Mouse (Mus musculus): ENCODE data around the gene Rac2.

Gene Rac2

DNA sequence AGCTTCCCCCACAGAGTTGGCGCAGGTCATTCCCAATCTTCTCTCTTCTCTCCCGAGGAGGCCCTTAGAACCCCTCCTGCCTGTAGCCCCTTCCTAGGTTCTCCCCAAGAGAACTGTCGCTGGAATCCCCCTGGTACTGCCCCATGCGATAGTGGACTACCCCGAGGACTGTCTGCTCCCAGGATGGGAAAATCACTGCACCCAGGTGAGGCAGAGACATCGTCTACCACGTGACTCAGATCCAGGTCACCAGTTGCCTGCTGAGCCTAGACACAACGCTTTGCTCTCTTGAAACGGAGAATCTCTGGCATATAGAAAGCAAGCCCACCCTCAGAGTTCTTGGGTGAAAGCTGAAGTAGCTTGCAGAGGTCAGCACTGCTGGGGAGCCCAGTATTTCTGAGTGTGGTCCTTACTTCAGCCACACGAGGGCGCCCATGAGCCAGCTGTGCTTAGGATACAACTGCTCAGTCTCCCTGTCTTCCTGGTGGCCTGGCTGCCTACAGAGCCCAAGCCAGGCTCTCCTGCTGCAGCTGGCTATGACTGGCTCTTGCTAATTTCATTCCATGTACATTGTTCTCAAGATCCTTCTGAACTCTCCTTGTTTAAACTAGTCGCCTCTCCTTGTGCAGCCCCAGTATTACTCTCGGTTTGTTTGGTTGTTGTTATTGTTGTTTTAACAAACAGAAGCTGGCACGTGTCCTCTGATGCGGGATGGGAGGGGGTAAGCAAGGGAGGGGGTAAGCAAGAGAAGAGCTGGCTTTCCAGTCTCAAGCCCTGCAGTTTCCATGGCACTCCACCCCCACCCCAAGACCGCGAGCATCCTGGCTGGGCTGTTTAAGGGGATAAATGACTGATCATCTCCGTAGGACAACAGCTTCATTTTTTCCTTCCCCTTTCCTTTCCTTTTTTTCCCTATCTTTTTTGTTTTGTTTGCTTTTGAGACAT, 14.7 kb upstream of the Rac2 start:
- peak; percentile 84 for DNase-seq

DNA sequence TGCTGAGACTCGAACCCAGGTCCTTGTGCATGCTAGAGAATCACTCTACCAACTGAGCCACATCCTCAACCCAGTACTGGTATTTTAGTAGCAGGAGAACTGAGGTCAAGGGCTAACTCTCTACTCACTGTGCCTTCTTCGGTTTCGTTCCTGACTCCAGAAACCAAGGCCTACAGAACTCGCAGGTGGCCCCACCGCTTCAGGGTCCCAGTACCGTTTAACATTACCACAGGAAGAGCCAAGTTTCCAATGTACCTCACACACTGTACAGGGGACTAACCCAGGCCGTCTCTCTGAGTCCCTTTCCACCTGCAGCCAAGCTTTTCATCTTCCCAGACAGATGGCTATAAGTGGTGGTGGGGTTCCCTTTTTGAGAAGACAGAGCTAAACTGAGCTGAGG, 12.8 kb upstream of the Rac2 start:
- DNase-seq = no peak

DNA sequence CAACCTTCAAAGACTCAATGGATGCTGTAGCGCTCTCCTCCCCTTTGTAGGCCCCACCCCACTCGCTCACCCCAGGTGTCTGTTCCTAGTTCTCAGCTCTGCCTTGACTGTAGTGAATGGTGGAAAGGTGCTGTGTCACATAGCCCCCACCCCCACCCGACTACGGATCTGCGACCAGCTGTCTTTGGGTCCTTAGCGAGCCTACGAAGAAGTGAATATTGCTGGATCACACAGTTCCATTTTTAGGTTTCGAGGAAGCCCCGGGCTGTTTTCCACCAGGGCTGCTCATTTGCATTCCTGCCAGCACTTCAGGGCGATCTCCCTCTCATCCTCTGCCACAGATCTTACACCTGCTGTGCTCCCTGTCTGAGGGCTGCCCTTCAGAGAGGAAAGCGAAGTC, 10.8 kb upstream of the Rac2 start:
- DNase-seq = no peak

DNA sequence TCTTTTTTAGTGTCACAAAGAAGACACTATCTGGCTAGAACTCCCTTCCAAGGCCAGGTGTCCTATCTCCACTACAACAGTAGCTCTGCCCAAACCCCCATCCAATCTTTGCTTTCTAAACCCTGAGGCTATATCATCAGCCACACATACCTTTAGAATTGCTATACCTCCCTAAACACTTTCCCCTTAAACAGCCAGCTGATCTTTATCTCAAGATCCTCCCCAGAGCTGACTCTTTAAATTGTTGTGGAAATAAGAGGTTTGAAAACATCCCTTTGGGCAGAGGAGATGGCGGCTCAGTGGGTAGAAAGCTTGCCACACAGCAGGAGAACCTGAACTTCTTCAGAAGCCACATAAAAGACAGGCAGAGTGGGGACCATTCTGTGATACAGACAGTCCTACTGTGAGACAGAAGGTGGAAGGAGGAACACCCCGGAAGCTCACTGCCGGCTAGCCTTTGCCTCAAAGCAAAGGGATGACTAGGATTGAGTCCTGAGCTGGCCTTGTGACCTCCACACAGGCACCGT, 3.8 kb upstream of the Rac2 start:
- DNase-seq = no peak

DNA sequence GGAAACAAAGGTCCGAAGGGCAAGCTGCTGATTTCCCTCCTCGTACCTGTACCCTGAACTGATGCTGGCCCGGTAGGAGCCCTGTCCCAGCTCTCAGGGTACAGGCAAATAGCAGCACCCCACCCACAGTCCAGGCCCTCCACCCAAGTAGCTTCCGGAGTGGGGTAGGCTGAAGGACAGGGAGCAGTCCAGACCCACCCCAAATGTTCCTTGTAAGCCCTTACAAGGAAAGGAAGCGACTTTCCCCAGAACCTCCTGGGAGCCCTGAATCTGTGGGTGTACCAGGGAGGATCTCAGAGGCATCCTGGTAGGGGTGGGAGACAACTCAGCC, 348 bp downstream of the Rac2 start:
- no peak for DNase-seq

DNA sequence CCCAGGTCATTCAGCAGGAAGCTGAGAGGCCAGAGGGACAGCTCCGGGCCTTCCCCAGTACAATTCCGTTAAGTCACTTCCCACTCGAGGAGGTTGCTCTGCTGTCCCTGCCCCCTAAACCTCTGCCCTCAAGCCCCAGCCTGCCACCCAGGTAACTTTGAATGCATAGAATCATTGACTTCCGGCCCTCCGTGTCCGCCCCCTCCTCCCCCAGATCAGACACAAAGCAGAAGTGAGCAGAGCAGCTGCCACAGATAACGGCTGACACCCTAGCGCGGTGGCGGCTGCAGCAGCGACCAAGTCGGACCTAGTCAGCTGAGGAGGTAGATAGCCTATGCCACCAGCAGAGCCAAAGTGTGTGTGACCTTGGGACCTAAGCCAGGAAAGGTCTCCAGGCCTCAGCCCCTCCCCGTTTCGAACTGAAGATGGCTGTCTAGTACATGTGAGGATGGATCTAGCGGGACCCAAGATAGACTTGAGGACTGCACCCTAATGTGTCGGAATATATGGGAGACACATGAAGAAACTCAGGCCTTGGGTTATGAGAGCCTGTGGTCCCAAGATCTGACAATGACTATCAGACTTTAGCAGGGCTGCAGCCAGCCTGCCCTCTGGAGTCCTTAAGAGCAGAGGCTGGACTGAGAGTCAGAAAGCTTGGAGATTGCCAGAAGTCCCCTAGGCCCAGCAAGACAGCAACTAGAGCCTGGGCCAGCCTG, 871 bp downstream of the Rac2 start:
- DNase-seq = no peak

DNA sequence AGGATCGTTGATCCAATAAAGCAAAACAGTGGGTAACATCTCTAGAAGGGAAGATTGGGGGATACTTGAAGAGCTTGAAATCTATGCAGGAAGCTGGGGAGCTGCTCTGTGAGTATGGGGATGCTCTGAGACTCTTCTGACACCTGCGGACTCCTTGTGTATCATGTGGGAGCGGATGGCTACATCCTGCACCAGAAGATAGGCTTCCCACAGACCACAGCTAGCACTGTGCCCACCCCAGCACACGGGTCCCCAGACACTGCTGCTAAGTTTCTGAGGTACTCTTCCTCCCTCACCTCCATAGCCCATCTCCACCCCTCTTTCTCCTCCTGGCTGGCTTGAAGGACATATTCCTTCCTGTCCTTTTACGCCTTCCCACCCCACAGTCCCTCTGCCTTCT, 2.4 kb downstream of the Rac2 start:
- DNase-seq = no peak

DNA sequence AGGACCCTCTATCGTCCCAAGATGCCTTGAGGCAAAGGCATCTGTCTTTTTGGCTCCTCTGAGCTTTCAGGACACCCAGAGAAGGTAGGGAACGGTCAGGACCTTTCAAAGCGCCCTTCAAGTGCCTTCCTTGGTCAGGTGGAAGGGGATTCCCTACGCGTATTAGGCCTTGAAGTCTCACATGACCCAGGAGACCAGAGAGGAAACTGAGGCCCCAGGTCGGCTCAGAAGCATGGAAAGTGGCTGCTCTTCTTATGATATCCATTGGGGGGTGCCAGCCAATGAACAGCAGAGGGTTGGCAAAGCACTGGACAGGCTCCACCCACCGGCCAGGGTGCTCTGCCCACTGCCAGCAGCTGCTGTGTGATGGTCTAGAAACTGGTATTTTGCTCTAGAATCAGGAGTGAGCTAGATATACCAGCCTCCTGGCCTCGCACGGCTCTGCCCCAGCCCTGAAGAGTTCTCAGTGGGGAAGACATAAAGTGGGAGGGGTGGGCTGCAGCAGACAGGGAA, 4.9 kb downstream of the Rac2 start:
- no peak for DNase-seq

DNA sequence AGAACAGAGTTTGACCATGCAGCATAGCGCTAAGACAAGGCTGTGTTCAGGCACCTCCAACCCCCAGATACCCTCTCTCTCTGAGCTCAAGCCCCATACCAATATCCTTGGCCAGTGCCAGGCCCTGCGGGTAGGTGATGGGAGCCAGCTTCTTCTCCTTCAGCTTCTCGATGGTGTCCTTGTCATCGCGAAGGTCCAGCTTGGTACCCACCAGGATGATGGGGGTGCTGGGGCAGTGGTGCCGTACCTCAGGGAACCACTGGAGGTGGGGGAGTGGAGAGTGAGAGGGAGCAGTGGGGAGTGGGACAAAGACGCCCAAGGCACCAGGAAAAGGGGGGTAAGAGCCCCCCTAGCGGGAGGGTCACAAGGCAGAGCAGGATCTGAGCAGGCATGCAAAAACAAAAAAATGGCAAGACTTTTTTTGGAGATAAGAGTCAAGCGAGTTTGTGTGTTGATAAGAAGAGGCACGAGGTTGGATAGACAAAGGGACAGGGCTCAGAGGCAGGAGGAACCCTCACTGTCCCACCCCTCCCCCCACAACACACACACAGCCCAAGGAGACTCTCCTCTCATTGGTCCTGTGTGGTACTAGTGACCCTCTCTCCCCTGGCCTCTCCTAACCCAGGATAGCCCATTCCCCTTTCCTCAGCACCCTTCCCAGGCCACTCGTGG, 7.7 kb downstream of the Rac2 start:
- no peak for DNase-seq

DNA sequence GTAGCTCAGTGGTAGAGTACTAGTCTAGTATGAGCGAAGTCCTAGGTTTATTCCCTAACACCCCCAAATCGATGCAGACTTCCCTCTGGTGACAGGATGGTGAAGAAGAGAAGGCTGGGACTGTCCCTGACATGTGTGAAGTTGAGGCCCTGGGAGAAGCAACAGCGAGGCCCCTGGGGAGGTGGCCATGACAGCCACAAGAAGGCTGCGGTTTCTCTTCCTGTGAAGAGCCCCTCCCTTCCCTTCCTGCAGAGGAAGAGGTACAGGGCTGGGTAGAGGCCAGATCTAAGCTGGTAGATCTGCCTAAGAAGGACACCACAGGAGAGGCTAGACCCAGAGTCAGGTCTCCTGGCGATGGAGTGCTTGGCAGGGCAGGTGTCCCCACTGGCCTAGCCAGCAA, 8.6 kb downstream of the Rac2 start:
- no peak for DNase-seq

DNA sequence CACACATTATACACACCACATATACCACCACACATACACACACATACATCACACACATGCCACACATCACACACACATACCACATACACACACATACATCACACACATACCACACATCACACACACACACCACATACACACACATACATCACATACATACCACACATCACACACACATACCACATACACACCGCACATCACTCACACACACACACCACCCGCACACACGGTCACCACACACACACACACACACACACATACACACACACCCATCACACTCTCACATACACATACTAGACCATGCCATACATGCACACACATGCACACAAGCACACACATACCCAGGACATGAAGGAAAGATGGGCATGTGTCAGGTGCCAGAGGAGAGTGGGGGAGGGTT, 9.2 kb downstream of the Rac2 start:
- DNase-seq = no peak

DNA sequence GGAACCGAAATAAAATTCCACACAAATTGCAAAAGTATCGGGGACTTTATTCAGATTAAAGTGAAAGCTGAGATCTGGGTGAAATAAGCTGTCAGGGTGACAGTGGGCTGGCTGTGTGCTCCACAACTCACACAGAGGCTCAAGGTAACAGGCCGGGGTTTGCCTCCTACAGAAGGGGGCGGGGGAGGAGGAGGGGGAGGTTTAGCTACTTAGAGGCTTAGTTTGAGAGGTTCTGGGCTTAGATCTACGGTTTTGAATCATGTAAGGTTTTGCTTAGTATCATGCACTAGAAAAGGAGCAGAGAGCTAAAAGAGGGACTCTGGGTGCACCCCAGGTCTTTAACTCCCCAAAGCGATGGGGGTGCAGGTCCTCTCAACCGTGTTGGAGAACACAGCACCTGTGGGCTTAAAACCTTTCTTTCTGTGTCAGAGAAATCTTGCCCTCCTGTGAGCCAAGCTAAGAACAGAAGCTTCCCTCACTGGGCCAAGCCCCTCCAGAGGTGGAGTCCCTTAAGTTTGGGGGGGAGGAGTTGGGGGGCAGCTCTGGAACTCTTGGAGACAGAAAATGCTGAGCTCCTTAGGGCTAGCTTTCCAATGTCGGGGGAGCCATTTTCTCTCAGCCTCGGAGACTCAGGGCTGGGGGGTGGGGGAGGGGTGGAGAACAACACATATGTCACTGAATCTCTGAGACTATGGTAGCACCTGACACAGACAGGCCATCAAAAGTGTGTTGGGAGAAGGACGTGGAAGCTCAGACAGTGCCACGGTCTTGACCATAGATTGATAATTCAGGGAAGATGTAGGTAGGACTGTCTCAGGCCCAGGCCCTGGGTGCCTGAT, 13.2 kb downstream of the Rac2 start:
- no peak for DNase-seq

DNA sequence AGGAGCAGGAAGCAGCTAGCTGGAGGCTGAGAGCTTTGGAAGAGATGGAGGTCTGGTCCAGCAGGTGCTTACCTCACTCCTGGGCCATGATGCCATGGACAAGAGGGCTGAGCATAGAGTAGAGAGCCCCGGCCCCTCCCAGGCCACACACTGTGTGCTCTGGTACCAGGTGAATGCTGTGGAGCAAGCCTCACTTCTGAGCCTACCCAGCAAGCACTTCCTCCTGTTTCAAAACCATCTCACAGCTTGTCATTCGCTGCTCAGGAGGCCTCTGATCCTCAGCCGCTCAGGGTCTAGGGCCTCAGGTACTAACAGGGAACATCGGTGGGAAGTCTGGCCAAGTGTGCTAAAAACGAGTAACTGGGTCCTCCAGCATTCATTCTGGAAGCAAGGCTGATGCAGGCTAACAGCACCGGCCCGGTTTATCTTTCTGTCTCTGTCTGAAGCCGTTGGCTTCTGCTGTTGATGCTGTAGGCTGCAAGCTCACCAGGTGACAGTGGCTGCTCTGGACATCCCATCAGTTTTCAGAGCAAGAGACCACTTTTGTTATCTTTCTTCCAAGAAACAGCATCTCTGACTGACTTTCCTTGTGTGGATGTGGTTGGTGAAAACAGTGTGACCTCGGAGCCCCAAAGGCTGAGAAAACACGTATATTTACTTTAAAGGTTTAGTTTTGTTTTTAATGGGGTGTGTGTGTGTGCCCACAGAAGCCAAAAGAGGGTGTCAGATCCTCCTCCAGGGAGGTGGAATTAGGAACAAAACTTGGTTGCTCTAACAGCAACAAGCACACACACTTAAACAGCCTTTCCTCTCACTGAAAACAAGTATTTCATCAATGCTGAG, 14.7 kb downstream of the Rac2 start:
- no peak for DNase-seq

DNA sequence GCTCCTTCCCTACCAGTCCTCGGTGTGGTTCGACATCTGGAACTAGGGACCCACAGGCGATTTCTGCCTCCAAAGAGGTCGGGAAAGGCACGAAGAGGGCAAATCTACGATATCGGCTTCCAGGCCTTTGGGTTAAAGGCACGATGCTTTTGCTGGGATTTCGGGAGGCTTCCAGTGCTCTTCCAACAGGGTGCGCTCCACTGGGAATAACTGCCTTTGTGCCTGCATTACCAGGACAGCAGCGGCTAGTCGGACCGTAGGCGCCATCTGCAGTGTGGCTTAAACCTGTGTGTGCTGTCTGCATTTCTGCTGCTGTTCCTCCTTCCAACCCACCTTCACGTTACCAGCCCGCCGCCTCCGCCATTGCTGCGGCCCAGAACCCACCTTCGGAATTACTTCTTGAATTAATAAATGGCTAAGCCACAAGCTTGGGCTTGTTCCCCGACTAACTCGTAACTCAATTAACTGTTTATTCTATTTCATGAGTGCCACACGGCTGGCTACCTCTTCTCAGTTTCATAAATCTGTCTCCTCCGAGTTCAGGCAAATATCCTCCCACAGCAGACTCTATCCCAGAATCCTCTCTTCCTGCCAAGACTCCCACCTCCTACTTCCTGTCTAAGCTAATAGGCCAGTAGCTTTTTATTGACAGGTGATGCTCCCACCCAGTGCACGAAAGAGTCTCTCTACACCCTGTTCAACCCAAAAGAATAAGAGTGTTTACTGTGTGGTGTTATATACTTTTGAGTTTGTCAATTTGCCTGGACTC, 17.9 kb downstream of the Rac2 start:
- DNase-seq = peak; percentile 32

DNA sequence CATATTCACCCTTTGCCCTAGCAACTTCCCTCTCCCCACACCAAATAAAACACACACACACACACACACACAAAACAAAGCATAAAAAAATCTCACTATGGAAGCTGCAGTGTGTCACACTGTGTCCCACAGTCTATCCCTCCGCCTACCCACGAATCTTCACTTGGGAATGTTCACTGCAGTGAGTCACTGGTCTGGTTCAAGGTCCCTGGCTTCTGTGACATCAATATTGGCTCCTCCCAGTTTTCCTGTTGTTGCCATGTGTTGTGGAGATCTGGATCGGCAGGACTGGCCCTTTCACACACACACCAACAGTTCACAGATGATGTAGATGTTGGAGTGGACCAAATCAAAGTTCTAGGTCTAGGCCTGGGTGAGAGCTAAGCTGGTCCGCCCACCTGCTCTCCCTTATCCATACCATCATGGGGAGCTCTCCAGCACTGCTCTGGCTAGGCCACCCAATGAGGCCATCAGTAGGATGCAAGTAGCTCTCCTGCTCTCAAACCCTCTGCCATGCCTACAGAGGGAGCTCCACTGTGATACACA, 23.3 kb downstream of the Rac2 start:
- no peak for DNase-seq

DNA sequence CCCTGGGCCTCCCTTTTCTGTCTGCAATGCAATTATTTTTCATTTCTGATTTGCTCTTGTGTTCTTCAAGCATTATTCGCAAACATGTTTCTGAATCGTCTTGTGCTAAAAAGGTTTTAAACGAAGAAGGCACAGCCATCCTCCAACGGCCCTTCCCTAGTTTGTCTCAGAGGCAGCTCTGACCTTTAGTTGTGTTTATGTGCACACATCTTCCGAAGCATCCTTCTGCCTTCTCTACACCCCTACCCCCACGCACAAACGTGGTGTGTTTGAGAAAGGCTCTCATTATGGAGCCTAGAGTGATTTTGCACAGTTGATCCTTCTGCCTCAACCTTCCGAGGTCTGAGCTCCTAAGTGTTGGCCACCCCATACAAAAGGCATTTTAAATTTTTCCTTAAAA, 23.9 kb downstream of the Rac2 start:
- DNase-seq = no peak

DNA sequence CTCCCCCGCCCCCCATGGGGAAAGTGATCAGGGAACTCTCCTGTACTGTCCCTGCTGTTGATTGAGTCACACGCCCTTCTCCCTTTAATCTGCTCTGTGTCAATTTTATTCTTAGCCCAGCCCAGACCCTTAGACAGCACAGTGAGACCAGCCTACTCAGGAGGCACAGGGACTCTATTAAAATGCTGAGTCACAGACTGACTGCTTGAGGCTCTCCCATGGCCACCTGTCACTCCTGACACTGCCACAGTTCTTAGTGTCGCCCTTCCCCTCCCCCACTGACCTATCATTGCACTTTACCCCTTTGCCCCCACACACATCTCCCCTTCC, 24.3 kb downstream of the Rac2 start:
- DNase-seq = no peak

DNA sequence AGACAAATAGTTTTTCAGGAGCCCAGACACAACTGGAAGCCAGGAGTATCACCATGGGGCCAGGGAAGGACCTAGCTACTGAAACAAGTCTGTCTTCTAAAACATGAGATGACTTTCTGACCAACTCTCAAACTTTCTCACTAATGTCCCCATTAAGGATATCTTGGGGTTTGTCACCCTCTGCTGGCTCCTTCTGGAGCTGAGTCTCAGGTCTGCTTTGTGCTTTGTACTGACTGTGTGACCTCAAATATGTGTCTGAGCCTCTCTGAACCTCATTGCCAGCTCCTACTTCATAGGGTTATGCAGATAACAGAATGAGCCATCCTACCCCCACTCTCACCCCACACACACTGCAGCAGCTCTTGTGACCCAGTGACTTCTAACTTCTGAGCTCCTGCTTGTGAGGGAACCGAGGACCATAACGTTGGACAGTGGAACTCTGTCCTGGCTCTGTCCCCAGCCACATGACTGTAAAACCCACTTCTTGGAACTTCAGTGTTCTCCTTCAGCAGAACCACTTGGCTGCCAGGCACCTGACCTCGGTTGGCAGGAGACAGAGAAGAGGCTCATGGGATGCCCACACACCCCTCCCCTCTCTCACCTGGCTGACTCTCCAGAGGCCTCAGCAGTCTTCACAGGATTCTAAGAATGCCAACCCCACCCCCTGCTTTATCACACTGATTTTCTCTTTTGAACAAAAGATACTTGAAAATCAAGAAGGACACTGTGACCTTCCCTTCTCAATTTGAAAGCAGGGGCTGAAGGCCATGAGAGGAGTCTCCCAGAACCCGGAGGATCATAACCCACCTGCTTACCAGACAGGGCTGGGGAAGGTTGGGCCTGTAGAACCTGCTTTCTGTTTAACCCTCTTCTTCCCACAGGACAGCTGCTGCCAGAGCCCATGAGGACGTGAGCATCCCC, 24.9 kb downstream of the Rac2 start:
- DNase-seq = peak; percentile 62

DNA sequence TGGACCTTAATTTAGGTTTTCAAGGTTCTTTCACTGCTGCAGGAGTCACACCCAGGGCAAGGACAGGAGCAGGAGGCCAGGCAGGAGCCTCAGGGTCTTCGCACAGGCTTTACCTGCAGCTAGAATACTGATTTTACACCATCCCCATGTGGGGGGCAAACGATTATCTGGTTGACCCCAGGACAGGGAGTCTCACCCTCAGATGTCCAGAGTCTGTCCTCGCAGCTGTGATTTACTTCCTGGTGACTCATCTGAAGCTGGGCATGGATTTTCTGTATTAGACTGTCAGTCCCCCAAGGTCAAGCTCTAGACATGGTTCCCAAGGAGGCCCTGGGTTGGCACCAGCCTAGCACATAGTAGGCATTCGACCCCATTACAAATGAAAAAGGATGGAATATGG, 26.5 kb downstream of the Rac2 start:
- DNase-seq = no peak
